Mouse (Mus musculus) midbrain, embryonic 11.5 days (tissue): ENCODE data around the gene Mtus2. TPM values are rescaled to one million over a fixed set of nuclear protein-coding genes. Genes with fewer than 3 reads are reported as not detected.

Experiments
- ATAC-seq: fragments of 200-750 bp; cut with Nextera tagmentation; 2 replicates; pipeline ENCODE4 v1.8.0; 2017; ENCODE audit warnings: moderate TSS enrichment, moderate library complexity; ENCODE audit not compliant: low FRiP score
- DNase-seq: peaks from one replicate; pipeline ENCODE4 v3.0.0; 2015; ENCODE audit warnings: low spot score; ENCODE audit errors: missing footprints
- H3K27ac ChIP-seq: fragments of 300-500 bp; sonication (generic); 2 replicates; pipeline ENCODE4 v1.5.1; 2014; ENCODE audit warnings: low read depth, low read length
- H3K27me3 ChIP-seq: fragments of 300-500 bp; sonication (generic); 2 replicates; pipeline ENCODE4 v1.6.1; 2014; ENCODE audit warnings: mild to moderate bottlenecking, low read length, moderate library complexity, mixed read lengths; ENCODE audit not compliant: control insufficient read depth, insufficient read depth
- H3K36me3 ChIP-seq: fragments of 300-500 bp; sonication (generic); 2 replicates; pipeline ENCODE4 v1.6.1; 2014; ENCODE audit warnings: mild to moderate bottlenecking, low read length, moderate library complexity, mixed read lengths; ENCODE audit not compliant: control insufficient read depth, insufficient read depth
- H3K4me1 ChIP-seq: fragments of 300-500 bp; sonication (generic); 2 replicates; pipeline ENCODE4 v1.6.1; 2014; ENCODE audit warnings: low read length; ENCODE audit not compliant: control insufficient read depth, insufficient read depth
- H3K4me2 ChIP-seq: fragments of 300-500 bp; sonication (generic); 2 replicates; pipeline ENCODE4 v1.6.1; 2014; ENCODE audit warnings: mild to moderate bottlenecking, moderate library complexity
- H3K4me3 ChIP-seq: fragments of 300-500 bp; sonication (generic); 2 replicates; pipeline ENCODE4 v1.5.1; 2014; ENCODE audit warnings: low read depth, low read length
- H3K9ac ChIP-seq: fragments of 300-500 bp; sonication (generic); 2 replicates; pipeline ENCODE4 v1.6.1; 2014; ENCODE audit warnings: low read length
- H3K9me3 ChIP-seq: fragments of 300-500 bp; sonication (generic); 2 replicates; pipeline ENCODE4 v1.6.1; 2016; ENCODE audit warnings: low read length; ENCODE audit not compliant: control insufficient read depth
- WGBS: fragments of 180-500 bp; shearing (Covaris S2); extraction: QIAGEN DNeasy Blood & Tissue Kit; methylation state at CpG from one replicate; pipeline ENCODE4 v1.1.7; 2014; 5-methylcytosine and 5-hydroxymethylcytosine counted together
- polyA plus RNA-seq: library from polyadenylated mRNA; unstranded; fragments of >200 nt; fragmentation: Nextera tagmentation; extraction: Ambion mirVana; gene quantifications from 2 replicates; pipeline ENCODE4 v1.2.1, GENCODE M21; 2014

The Mtus2 gene
- polyA plus RNA-seq, 1 experiment from 2014 or later: 13.8 TPM

DNA sequence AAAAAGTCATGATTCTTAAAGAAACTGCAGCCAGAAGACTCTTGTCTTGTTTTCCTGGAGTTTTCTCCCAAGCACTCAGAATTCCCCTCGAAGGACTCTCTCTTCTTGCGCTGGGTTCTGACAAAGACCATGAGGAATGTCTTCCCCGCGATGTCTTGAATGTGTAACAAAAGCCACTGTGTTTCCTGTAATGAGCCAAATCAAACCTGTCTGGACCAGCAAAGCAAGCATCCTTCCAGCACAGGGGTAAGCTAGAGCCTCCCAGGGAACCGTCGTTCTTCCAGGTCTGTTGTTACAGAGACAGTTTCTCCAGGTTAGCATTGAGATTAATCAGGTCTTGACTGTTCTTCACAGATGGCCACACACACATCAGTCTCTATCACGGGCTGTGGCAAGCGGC, 321.1 kb downstream of the Mtus2 start:
- WGBS: 89% methylated on average over 8 of the region's 8 CpGs
- Histone ChIP-seq H3K36me3 (no peaks in the 10 kb centered on the region), H3K9ac (no peak overlapping the region), H3K9me3 (no peaks in the 10 kb centered on the region), H3K4me1 (no peaks in the 10 kb centered on the region), H3K27me3 (no peaks in the 10 kb centered on the region), H3K27ac (no peak overlapping the region), H3K4me2 (no peak overlapping the region), H3K4me3 (no peak overlapping the region)
- DNase-seq: no peak
- ATAC-seq: no peak

GRCm38 (mm10) chr5:148280321-148280720, 323.2 kb downstream of the Mtus2 start:
- no peak overlapping the region for H3K4me3 ChIP-seq
- no peaks in the 10 kb centered on the region for H3K36me3 ChIP-seq
- no peak for ATAC-seq
- 83% methylated on average over 5 of the region's 5 CpGs for WGBS
- DNase-seq: no peak
- no peaks in the 10 kb centered on the region for H3K9me3 ChIP-seq
- no peak overlapping the region for H3K9ac ChIP-seq
- H3K4me1 ChIP-seq: no peaks in the 10 kb centered on the region
- H3K4me2 ChIP-seq: no peak overlapping the region
- H3K27ac ChIP-seq: no peak overlapping the region
- H3K27me3 ChIP-seq: no peaks in the 10 kb centered on the region

GRCm38 (mm10) chr5:148282093-148282492, 325.0 kb downstream of the Mtus2 start:
- H3K36me3 ChIP-seq: no peaks in the 10 kb centered on the region
- 85% methylated on average over 6 of the region's 6 CpGs for WGBS
- H3K4me1 ChIP-seq: no peaks in the 10 kb centered on the region
- DNase-seq (no peak), ATAC-seq (no peak)
- no peak overlapping the region for H3K4me3 ChIP-seq
- H3K9me3 ChIP-seq: no peaks in the 10 kb centered on the region
- H3K4me2 ChIP-seq: no peak overlapping the region
- no peak overlapping the region for H3K27ac ChIP-seq
- no peaks in the 10 kb centered on the region for H3K27me3 ChIP-seq
- no peak overlapping the region for H3K9ac ChIP-seq

- ATAC-seq: no peak
- WGBS: 95% methylated on average over 5 of the region's 5 CpGs
- Histone ChIP-seq H3K9me3 (no peaks in the 10 kb centered on the region), H3K9ac (no peak overlapping the region), H3K4me3 (no peak overlapping the region), H3K27ac (no peak overlapping the region), H3K4me2 (no peak overlapping the region), H3K27me3 (no peaks in the 10 kb centered on the region), H3K4me1 (no peaks in the 10 kb centered on the region), H3K36me3 (no peaks in the 10 kb centered on the region)
- no peak for DNase-seq
These were observed 325.5 kb downstream of the Mtus2 start for GRCm38 (mm10) chr5:148282631-148283030.

DNA sequence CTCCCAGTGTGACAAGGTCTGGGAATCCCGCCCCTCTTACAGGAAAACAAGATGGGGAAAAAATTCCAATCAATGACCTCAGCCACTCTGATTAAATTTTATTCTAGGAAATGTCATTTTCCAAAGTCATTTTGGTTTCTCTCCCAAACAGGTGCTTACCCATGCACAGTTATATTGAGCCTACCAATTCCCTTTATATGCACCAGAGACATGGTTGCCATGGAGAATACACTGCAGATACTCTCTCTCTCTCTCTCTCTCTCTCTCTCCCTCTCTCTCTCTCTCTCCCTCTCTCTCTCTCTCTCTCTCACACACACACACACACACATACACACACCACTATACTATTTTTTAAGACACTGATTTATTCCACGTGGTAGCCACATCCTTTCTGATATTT, 326.1 kb downstream of the Mtus2 start:
- no peaks in the 10 kb centered on the region for H3K4me1 ChIP-seq
- no peak overlapping the region for H3K4me3 ChIP-seq
- no peaks in the 10 kb centered on the region for H3K27me3 ChIP-seq
- no peaks in the 10 kb centered on the region for H3K9me3 ChIP-seq
- WGBS: 78% methylated on average over 2 of the region's 2 CpGs
- no peak overlapping the region for H3K27ac ChIP-seq
- DNase-seq (no peak), ATAC-seq (no peak)
- no peak overlapping the region for H3K4me2 ChIP-seq
- no peaks in the 10 kb centered on the region for H3K36me3 ChIP-seq
- H3K9ac ChIP-seq: no peak overlapping the region

- no peak overlapping the region for H3K4me3 ChIP-seq
- no peaks in the 10 kb centered on the region for H3K36me3 ChIP-seq
- H3K4me1 ChIP-seq: no peaks in the 10 kb centered on the region
- H3K9ac ChIP-seq: no peak overlapping the region
- no peak overlapping the region for H3K4me2 ChIP-seq
- H3K27ac ChIP-seq: no peak overlapping the region
- no peaks in the 10 kb centered on the region for H3K27me3 ChIP-seq
- DNase-seq (no peak), ATAC-seq (no peak)
- 90% methylated on average over 3 of the region's 3 CpGs for WGBS
- no peaks in the 10 kb centered on the region for H3K9me3 ChIP-seq
These were observed 326.5 kb downstream of the Mtus2 start for GRCm38 (mm10) chr5:148283584-148283983.

DNA sequence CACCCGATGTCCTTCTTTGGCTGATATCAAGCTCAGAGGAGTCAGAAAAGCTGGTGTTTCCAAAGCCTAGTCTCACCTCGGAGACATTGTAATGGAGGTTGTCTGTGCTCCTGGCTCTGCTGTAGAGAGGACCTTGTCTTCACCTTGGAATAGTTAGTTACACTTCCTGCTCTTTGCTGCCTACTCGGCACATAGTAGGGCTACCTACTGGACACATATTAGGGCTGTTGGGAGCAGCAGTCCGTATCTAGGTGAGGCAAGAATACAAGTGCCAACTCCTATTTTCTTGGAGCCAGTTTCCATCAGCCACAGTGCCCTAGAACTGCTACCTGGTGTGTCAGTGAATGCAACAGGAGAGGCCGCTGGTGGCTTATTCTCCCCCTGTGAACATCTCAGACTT, 330.4 kb downstream of the Mtus2 start:
- no peak overlapping the region for H3K4me3 ChIP-seq
- no peak overlapping the region for H3K9ac ChIP-seq
- 94% methylated on average over 5 of the region's 5 CpGs for WGBS
- H3K9me3 ChIP-seq: no peaks in the 10 kb centered on the region; the same call in 1 of the 2 replicates
- H3K27ac ChIP-seq: no peak overlapping the region
- ATAC-seq: no peak
- H3K36me3 ChIP-seq: no peaks in the 10 kb centered on the region
- no peak overlapping the region for H3K4me2 ChIP-seq
- H3K4me1 ChIP-seq: no peaks in the 10 kb centered on the region
- no peaks in the 10 kb centered on the region for H3K27me3 ChIP-seq
- no peak for DNase-seq

DNA sequence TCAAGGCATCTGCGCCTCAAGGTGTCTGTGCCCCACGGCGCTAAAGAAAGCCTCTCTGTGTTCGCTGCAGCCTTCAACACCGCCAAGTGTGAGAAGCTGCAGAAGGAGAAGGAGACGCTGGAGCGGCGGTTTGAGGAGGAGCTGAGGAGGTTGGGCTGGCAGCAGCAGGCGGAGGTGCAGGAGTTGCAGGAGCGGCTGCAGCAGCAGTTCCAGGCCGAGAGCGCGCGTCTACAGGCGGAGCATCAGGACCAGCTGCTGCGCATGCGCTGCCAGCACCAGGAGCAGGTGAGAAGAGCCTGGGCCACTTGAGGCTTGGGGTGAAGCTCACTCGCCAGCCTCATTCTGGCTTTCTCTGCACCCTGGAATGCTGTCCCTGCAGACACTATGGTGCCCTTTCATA, 331.7 kb downstream of the Mtus2 start:
- H3K36me3 ChIP-seq: no peaks in the 10 kb centered on the region
- no peak overlapping the region for H3K4me3 ChIP-seq
- ATAC-seq (no peak), DNase-seq (no peak)
- no peaks in the 10 kb centered on the region for H3K4me1 ChIP-seq
- 86% methylated on average over 18 of the region's 18 CpGs for WGBS
- H3K9me3 ChIP-seq: no peaks in the 10 kb centered on the region; the same call in 1 of the 2 replicates
- no peak overlapping the region for H3K4me2 ChIP-seq
- H3K27ac ChIP-seq: no peak overlapping the region
- H3K27me3 ChIP-seq: no peaks in the 10 kb centered on the region
- no peak overlapping the region for H3K9ac ChIP-seq

DNA sequence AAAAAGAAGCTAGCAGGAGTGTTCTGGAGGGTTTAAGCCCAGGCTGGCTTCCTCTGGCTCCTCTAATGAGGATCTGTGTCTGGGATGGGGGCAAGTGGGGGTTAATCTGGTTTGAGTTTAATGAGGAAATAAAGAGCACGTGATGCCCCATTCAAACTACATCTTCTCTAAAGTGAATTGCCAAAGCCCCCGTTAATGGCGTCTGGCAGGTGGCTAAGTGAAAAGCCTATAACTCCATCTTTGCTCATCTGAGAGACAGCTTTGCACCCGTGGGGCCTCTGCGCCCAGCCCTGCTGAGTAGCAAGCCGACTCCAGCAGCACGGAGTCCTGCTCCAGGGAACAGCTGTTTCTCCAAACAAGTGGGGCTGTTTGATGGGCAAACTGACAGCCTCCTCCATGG, 332.8 kb downstream of the Mtus2 start:
- Histone ChIP-seq H3K4me2 (no peak overlapping the region), H3K9ac (no peak overlapping the region), H3K9me3 (no peaks in the 10 kb centered on the region; the same call in 1 of the 2 replicates), H3K36me3 (no peaks in the 10 kb centered on the region), H3K27me3 (no peaks in the 10 kb centered on the region), H3K4me1 (no peaks in the 10 kb centered on the region), H3K27ac (no peak overlapping the region), H3K4me3 (no peak overlapping the region)
- DNase-seq (no peak), ATAC-seq (no peak)
- WGBS: 79% methylated on average over 7 of the region's 7 CpGs

DNA sequence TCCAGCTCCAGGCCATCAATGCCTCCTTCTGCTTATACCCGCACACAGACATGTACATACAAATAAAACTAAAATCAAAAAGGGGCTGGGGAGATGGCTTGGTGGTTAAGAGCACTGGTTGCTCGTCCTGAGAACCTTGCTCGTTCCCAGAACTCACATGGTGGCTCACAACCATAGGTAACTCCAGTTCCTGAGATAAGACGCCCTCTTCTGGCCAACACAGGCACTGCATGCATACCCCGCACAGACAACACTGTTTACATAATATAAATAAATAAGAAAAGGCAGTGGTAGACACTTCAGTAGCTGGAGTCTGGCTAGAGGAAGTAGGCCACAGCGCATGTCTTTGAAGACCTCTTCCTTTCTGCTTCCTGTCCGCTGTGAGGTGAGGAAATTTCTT, 335.7 kb downstream of the Mtus2 start:
- no peak overlapping the region for H3K9ac ChIP-seq
- no peaks in the 10 kb centered on the region for H3K36me3 ChIP-seq
- no peaks in the 10 kb centered on the region; the same call in 1 of the 2 replicates for H3K9me3 ChIP-seq
- ATAC-seq (no peak), DNase-seq (no peak)
- H3K4me2 ChIP-seq: no peak overlapping the region
- no peaks in the 10 kb centered on the region for H3K27me3 ChIP-seq
- WGBS: 80% methylated on average over 7 of the region's 7 CpGs
- no peaks in the 10 kb centered on the region for H3K4me1 ChIP-seq
- no peak overlapping the region for H3K27ac ChIP-seq
- no peak overlapping the region for H3K4me3 ChIP-seq
